Mouse (Mus musculus) gastrocnemius, postnatal 4 days (tissue): ENCODE measurements around the gene Ptpn14. TPM values are rescaled to one million over a fixed set of nuclear protein-coding genes. Genes with fewer than 3 reads are reported as not detected.

Experiments used
- DNase-seq, 2 experiments: peaks; one replicate each; pipeline ENCODE4 v3.0.0; 2021 to 2022; ENCODE audit warnings: low spot score in 2 of 2, mixed read lengths in 2 of 2
- total RNA-seq, 2 experiments: library from RNA; stranded (reverse); gene quantifications; 2 replicates each; pipeline ENCODE4 v1.2.3; 2021

Gene Ptpn14
- total RNA-seq, 2 experiments from 2014 or later = 19.7 to 22.1 TPM

GRCm38 (mm10) chr1:189764258-189764657 is 36.2 kb downstream of the Ptpn14 start:
- DNase-seq = no peak

- no peak for DNase-seq
Observed at GRCm38 (mm10) chr1:189767164-189767563, 39.1 kb downstream of the Ptpn14 start.

GRCm38 (mm10) chr1:189767910-189768309 is 39.8 kb downstream of the Ptpn14 start:
- no peak for DNase-seq

GRCm38 (mm10) chr1:189770516-189770915 is 42.4 kb downstream of the Ptpn14 start:
- no peak for DNase-seq

GRCm38 (mm10) chr1:189772707-189773106 is 44.6 kb downstream of the Ptpn14 start:
- DNase-seq = no peak

GRCm38 (mm10) chr1:189774778-189775177 is 46.7 kb downstream of the Ptpn14 start:
- DNase-seq = no peak

GRCm38 (mm10) chr1:189777207-189777606 is 49.1 kb downstream of the Ptpn14 start:
- no peak for DNase-seq

- DNase-seq = no peak
Observed at GRCm38 (mm10) chr1:189778343-189778742, 50.3 kb downstream of the Ptpn14 start.

- DNase-seq = no peak
Observed at GRCm38 (mm10) chr1:189779226-189779625, 51.2 kb downstream of the Ptpn14 start.

- DNase-seq = no peak
Observed at GRCm38 (mm10) chr1:189781721-189782345, 53.8 kb downstream of the Ptpn14 start.

GRCm38 (mm10) chr1:189782709-189783108 is 54.6 kb downstream of the Ptpn14 start:
- DNase-seq = no peak

- no peak for DNase-seq
Observed at GRCm38 (mm10) chr1:189784503-189784902, 56.4 kb downstream of the Ptpn14 start.

- DNase-seq = peak in 1 of 2 experiments; percentile 24
Observed at GRCm38 (mm10) chr1:189786707-189787485, 58.8 kb downstream of the Ptpn14 start.

- no peak for DNase-seq
Observed at GRCm38 (mm10) chr1:189789545-189789944, 61.5 kb downstream of the Ptpn14 start.

GRCm38 (mm10) chr1:189790666-189791065 is 62.6 kb downstream of the Ptpn14 start:
- no peak for DNase-seq

- DNase-seq = no peak
Observed at GRCm38 (mm10) chr1:189791534-189792217, 63.6 kb downstream of the Ptpn14 start.

GRCm38 (mm10) chr1:189792560-189793195 is 64.6 kb downstream of the Ptpn14 start:
- no peak for DNase-seq

GRCm38 (mm10) chr1:189798949-189799348 is 70.9 kb downstream of the Ptpn14 start:
- DNase-seq = no peak

GRCm38 (mm10) chr1:189800211-189800961 is 72.3 kb downstream of the Ptpn14 start:
- DNase-seq = no peak

- no peak for DNase-seq
Observed at GRCm38 (mm10) chr1:189801303-189801702, 73.2 kb downstream of the Ptpn14 start.

- DNase-seq = no peak
Observed at GRCm38 (mm10) chr1:189802575-189802974, 74.5 kb downstream of the Ptpn14 start.
